Mouse (Mus musculus) midbrain, embryonic 16.5 days (tissue): ENCODE results near the gene Tex261. TPM values are rescaled to one million over a fixed set of nuclear protein-coding genes. Genes with fewer than 3 reads are reported as not detected.

Source experiments
- ATAC-seq: fragments of 200-750 bp; cut with Nextera tagmentation; 2 replicates; pipeline ENCODE4 v1.8.0; 2017; ENCODE audit warnings: moderate TSS enrichment
- H3K27ac ChIP-seq: fragments of 300-500 bp; sonication (generic); 2 replicates; pipeline ENCODE4 v1.5.1; 2014; ENCODE audit warnings: mild to moderate bottlenecking, low read length, mixed read lengths
- H3K27me3 ChIP-seq: fragments of 300-500 bp; sonication (generic); 2 replicates; pipeline ENCODE4 v1.6.1; 2014; ENCODE audit warnings: low read depth, low read length, mixed read lengths; ENCODE audit not compliant: control insufficient read depth, insufficient read depth
- H3K36me3 ChIP-seq: fragments of 300-500 bp; sonication (generic); 2 replicates; pipeline ENCODE4 v1.6.1; 2014; ENCODE audit warnings: mild to moderate bottlenecking, low read length, moderate library complexity, mixed read lengths; ENCODE audit not compliant: control insufficient read depth, insufficient read depth
- H3K4me1 ChIP-seq: fragments of 300-500 bp; sonication (generic); 2 replicates; pipeline ENCODE4 v1.6.1; 2014; ENCODE audit warnings: mild to moderate bottlenecking, low read length, mixed read lengths; ENCODE audit not compliant: control insufficient read depth, insufficient read depth
- H3K4me2 ChIP-seq: fragments of 300-500 bp; sonication (generic); 2 replicates; pipeline ENCODE4 v1.6.1; 2014; ENCODE audit warnings: mild to moderate bottlenecking, low read length, mixed read lengths
- H3K4me3 ChIP-seq: fragments of 300-500 bp; sonication (generic); 2 replicates; pipeline ENCODE4 v1.5.1; 2014; ENCODE audit warnings: low read depth, mild to moderate bottlenecking, low read length, moderate library complexity, mixed read lengths
- H3K9ac ChIP-seq: fragments of 300-500 bp; sonication (generic); 2 replicates; pipeline ENCODE4 v1.6.1; 2014; ENCODE audit warnings: low read depth, low read length, mixed read lengths
- H3K9me3 ChIP-seq: fragments of 300-500 bp; sonication (generic); replicated peaks from 2 replicates; pipeline ENCODE4 v1.6.1; 2014; ENCODE audit warnings: mild to moderate bottlenecking, low read length, mixed read lengths; ENCODE audit not compliant: control insufficient read depth, poor library complexity, severe bottlenecking
- WGBS: fragments of 180-500 bp; shearing (Covaris S2); extraction: QIAGEN DNeasy Blood & Tissue Kit; methylation state at CpG from one replicate; pipeline ENCODE4 v1.1.7; 2014; 5-methylcytosine and 5-hydroxymethylcytosine counted together
- polyA plus RNA-seq: library from polyadenylated mRNA; unstranded; fragments of >200 nt; fragmentation: Nextera tagmentation; extraction: Ambion mirVana; gene quantifications from 2 replicates; pipeline ENCODE4 v1.2.1, GENCODE M21; 2015

Gene Tex261
- polyA plus RNA-seq, 1 experiment from 2014 or later, result 69.3 TPM

GRCm38 (mm10) chr6:83744126-83744525, 31.5 kb downstream of the Tex261 start:
- H3K9ac ChIP-seq, result no peak overlapping the region
- no peaks in the 10 kb centered on the region for H3K36me3 ChIP-seq
- no peak for ATAC-seq
- H3K4me1 ChIP-seq, result no peaks in the 10 kb centered on the region
- 73% methylated on average over 5 of the region's 5 CpGs for WGBS
- H3K4me2 ChIP-seq, result no peak overlapping the region
- no peaks in the 10 kb centered on the region for H3K9me3 ChIP-seq
- no peaks in the 10 kb centered on the region for H3K27me3 ChIP-seq
- H3K4me3 ChIP-seq, result no peak overlapping the region
- no peak overlapping the region for H3K27ac ChIP-seq

DNA sequence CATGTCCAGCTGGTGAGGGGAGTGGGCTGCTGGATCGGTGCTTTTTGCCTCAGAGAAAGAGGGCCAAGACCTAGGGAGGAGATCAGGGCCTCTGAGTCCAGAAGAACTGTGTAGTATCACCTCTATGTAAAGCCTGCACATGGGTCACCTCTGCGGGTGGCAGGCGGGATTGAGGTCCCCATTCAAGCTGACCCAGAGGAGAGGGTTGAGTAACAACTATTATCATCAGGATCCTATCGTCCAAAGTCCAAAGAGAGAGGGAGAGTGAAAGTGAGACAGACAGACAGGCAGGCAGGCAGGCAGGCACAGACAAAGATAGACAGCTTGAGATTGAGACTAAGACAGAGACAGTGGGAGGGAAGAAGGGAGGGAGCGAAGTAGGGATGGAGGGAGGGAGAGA, 32.4 kb downstream of the Tex261 start:
- no peak overlapping the region for H3K27ac ChIP-seq
- 63% methylated on average over 5 of the region's 5 CpGs for whole genome bisulfite sequencing

DNA sequence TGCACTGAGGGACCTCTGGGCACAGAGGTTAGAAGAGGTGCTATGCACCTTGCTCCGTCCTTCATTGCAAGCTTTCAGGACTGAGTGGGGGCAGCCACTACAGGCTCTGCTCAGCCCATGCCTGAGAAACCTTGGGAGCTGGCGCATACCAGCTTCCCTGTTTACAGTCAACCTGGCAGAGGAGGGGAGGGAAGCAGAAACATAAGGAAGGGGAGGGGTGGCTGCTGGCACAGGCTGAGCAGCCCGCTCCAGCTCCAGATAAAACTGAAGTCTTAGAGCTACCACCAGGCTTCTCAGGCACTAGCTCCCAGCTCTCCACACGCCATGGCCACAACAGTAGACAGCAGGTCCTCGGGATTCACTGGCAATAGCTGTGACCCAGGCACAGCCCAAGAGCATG, 32.9 kb downstream of the Tex261 start, which contains the start of gene Atp6v1b1:
Atp6v1b1 (plus strand) TSS at position 230 of the 400 bp plus-strand sequence.
- Histone ChIP-seq H3K9me3 (no peaks in the 10 kb centered on the region), H3K9ac (no peak within 1 kb of the TSS), H3K27ac (no peak within 1 kb of the TSS), H3K27me3 (no peaks in the 10 kb centered on the region), H3K4me2 (no peak within 1 kb of the TSS), H3K4me3 (no peak within 1 kb of the TSS), H3K4me1 (no peaks in the 10 kb centered on the region), H3K36me3 (no peaks in the 10 kb centered on the region)
- 59% methylated on average over 5 of the region's 5 CpGs for WGBS
- ATAC-seq, result no peak

More for the DNA sequence above, 32.4 kb downstream of the Tex261 start:
- Histone ChIP-seq H3K4me2 (no peak overlapping the region), H3K4me1 (no peaks in the 10 kb centered on the region), H3K4me3 (no peak overlapping the region), H3K9me3 (no peaks in the 10 kb centered on the region), H3K9ac (no peak overlapping the region), H3K27me3 (no peaks in the 10 kb centered on the region), H3K36me3 (no peaks in the 10 kb centered on the region)
- no peak for ATAC-seq

GRCm38 (mm10) chr6:83738596-83738995, 37.0 kb downstream of the Tex261 start:
- Histone ChIP-seq H3K4me3 (no peak overlapping the region), H3K27ac (no peak overlapping the region), H3K9ac (no peak overlapping the region), H3K9me3 (no peaks in the 10 kb centered on the region), H3K36me3 (no peaks in the 10 kb centered on the region), H3K4me2 (no peak overlapping the region), H3K4me1 (no peaks in the 10 kb centered on the region), H3K27me3 (no peaks in the 10 kb centered on the region)
- no peak for ATAC-seq
- WGBS, result 86% methylated on average over 6 of the region's 6 CpGs

- H3K4me1 ChIP-seq, result no peaks in the 10 kb centered on the region
- no peaks in the 10 kb centered on the region for H3K36me3 ChIP-seq
- no peaks in the 10 kb centered on the region for H3K9me3 ChIP-seq
- H3K4me2 ChIP-seq, result no peak overlapping the region
- H3K4me3 ChIP-seq, result no peak overlapping the region
- H3K9ac ChIP-seq, result no peak overlapping the region
- WGBS, result 35% methylated on average over 13 of the region's 13 CpGs
- H3K27me3 ChIP-seq, result no peaks in the 10 kb centered on the region
- no peak overlapping the region for H3K27ac ChIP-seq
- ATAC-seq, result no peak
These were observed 38.3 kb downstream of the Tex261 start for GRCm38 (mm10) chr6:83737311-83737710.

- WGBS, result 28% methylated on average over 5 of the region's 5 CpGs
- Histone ChIP-seq H3K36me3 (no peaks in the 10 kb centered on the region), H3K9me3 (no peaks in the 10 kb centered on the region), H3K4me2 (no peak overlapping the region), H3K4me3 (no peak overlapping the region), H3K27me3 (peaks cover 6% of the 10 kb centered on the region; the same call in 1 of the 2 replicates), H3K27ac (no peak overlapping the region), H3K9ac (no peak overlapping the region), H3K4me1 (no peaks in the 10 kb centered on the region)
- no peak for ATAC-seq
These were observed 44.5 kb downstream of the Tex261 start for GRCm38 (mm10) chr6:83731128-83731527.

DNA sequence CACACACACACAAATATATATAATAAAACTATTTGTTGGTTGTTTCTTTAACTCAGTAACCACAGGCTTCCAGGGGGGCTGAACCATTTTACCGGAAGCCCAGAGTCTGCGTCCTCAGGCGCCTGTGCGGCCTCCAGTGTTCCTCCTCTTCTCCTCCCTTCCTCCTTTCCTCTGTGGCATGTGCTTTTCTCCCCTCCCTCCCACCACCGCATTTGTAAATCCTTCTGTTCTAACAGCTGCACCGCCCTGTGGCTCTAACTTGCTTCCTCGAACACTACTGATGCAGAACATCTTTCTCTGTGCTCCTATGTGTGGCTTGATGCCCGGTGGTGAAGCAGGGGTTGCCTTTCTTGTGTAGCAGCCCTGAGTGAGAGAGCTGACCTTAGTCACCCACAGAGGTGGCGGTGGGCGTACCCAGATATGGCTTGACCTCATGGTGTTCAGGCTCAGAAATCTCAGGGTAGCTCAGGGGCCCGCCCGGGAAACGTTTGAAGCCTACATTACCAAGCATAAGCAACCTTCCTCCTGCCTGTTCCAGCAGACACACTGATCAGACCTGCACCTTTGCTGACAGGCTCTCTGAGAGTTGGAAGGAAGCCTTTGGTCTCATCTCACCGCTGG, 46.2 kb downstream of the Tex261 start:
- 72% methylated on average over 14 of the region's 14 CpGs for WGBS
- H3K4me3 ChIP-seq, result no peak overlapping the region
- H3K36me3 ChIP-seq, result no peaks in the 10 kb centered on the region
- no peak overlapping the region for H3K4me2 ChIP-seq
- H3K27ac ChIP-seq, result no peak overlapping the region
- H3K27me3 ChIP-seq, result peaks cover 11% of the 10 kb centered on the region
- H3K9ac ChIP-seq, result no peak overlapping the region
- no peaks in the 10 kb centered on the region for H3K4me1 ChIP-seq
- no peaks in the 10 kb centered on the region for H3K9me3 ChIP-seq
- no peak for ATAC-seq

DNA sequence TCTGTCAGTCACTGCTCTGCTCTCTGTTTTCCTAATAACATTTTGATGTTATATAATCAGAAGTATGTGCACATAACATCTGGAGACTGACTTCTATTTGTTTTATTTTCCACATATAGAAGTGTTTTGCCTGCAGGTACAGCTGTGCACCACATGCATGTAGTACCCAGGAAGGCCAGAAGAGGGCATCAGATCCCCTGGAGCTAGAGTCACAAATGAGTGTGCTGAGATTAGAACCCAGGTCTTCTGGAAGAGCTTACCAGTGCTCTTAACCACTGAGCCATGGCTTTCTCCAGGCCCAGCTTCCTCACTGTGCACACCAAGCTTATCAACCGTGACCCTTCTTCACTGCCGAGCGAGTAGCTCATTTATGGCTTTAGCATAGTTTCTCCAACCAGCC, 47.1 kb downstream of the Tex261 start:
- Histone ChIP-seq H3K9ac (no peak overlapping the region), H3K4me3 (no peak overlapping the region), H3K4me2 (no peak overlapping the region), H3K4me1 (no peaks in the 10 kb centered on the region), H3K27ac (no peak overlapping the region), H3K27me3 (peaks cover 13% of the 10 kb centered on the region), H3K9me3 (no peaks in the 10 kb centered on the region), H3K36me3 (no peaks in the 10 kb centered on the region)
- 85% methylated on average over 3 of the region's 3 CpGs for WGBS
- no peak for ATAC-seq

- Histone ChIP-seq H3K36me3 (no peaks in the 10 kb centered on the region), H3K9ac (no peak overlapping the region), H3K4me1 (no peaks in the 10 kb centered on the region), H3K27ac (no peak overlapping the region), H3K4me3 (no peak overlapping the region), H3K9me3 (no peaks in the 10 kb centered on the region), H3K4me2 (no peak overlapping the region), H3K27me3 (peaks cover 22% of the 10 kb centered on the region)
- WGBS, result 43% methylated on average over 4 of the region's 4 CpGs
- no peak for ATAC-seq
These were observed 48.4 kb downstream of the Tex261 start for GRCm38 (mm10) chr6:83727178-83727577.
